Mouse (Mus musculus): ENCODE results near the gene Car12. TPM values are rescaled to one million over a fixed set of nuclear protein-coding genes. Genes with fewer than 3 reads are reported as not detected.

Car12 gene
- polyA plus RNA-seq, 1 experiment from 2014 or later, result 1.6 TPM

GRCm38 (mm10) chr9:66720686-66721450 lies 7.4 kb downstream of the Car12 start:
- Histone ChIP-seq H3K9ac (no peak overlapping the region), H3K36me3 (replicated peaks) (no peaks in the 10 kb centered on the region), H3K27me3 (0 out of 2 replicates have a peak, but pooled peaks cover 4% of the 10 kb centered on the region), H3K4me3 (replicated peaks) (no peak overlapping the region), H3K4me1 (peaks cover 11% of the 10 kb centered on the region), H3K4me2 (no peak overlapping the region), H3K27ac (no peak overlapping the region), H3K9me3 (no peaks in the 10 kb centered on the region)
- no peak for ATAC-seq (ENCODE audit: low FRiP score)
- WGBS, result 92% methylated on average over 8 of the region's 8 CpGs

DNA sequence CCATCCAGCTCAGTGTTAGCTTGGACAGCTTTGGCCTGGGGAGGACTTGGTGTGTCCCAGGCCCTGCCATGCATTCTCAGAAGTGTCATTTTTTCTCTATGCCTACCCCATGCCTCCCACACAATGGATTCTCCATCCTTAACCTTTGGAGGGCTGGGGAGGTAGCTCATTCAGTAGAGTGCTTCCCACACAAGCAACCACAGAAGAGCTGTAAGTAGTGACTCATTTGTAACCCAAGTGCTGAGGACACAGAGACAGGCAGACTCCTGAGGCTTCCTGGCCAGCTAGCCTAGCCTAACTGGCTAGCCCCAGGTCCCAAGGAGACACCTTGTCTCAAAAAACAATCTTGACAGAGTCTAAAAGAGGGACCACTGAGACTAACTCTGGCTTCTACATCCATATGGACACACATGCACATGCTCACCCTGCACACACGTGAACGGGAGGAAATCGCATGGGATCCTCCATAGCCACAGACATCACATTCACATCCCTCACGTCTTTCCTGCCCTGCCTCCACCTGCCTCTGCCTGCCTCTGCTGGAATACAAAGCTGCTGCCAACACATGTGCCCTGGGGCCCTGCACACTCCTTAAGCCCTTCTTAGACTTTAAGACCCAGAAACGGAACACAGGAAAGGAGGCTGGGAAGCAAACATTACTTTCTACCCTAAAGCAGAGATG lies 8.8 kb downstream of the Car12 start:
- WGBS, result 77% methylated on average over 5 of the region's 5 CpGs
- Histone ChIP-seq H3K4me3 (replicated peaks) (no peak overlapping the region), H3K4me1 (peaks cover 11% of the 10 kb centered on the region), H3K4me2 (no peak overlapping the region), H3K27me3 (no peaks in the 10 kb centered on the region), H3K36me3 (replicated peaks) (no peaks in the 10 kb centered on the region), H3K9ac (no peak overlapping the region), H3K9me3 (no peaks in the 10 kb centered on the region), H3K27ac (peak overlapping the region; percentile 27; the same call in 1 of the 2 replicates)
- ATAC-seq (ENCODE audit: low FRiP score), result no peak

GRCm38 (mm10) chr9:66722869-66723272 lies 9.4 kb downstream of the Car12 start:
- Histone ChIP-seq H3K4me1 (peaks cover 11% of the 10 kb centered on the region), H3K36me3 (replicated peaks) (no peaks in the 10 kb centered on the region), H3K27ac (peak overlapping the region; percentile 27; the same call in 1 of the 2 replicates), H3K27me3 (no peaks in the 10 kb centered on the region), H3K4me2 (no peak overlapping the region), H3K9me3 (no peaks in the 10 kb centered on the region), H3K9ac (no peak overlapping the region), H3K4me3 (replicated peaks) (no peak overlapping the region)
- WGBS, result 53% methylated on average over 5 of the region's 5 CpGs
- ATAC-seq (ENCODE audit: low FRiP score), result no peak

GRCm38 (mm10) chr9:66725591-66725990 lies 12.1 kb downstream of the Car12 start:
- Histone ChIP-seq H3K27me3 (no peaks in the 10 kb centered on the region), H3K36me3 (replicated peaks) (no peaks in the 10 kb centered on the region), H3K27ac (no peak overlapping the region), H3K4me3 (replicated peaks) (no peak overlapping the region), H3K4me1 (peaks cover 11% of the 10 kb centered on the region), H3K9ac (no peak overlapping the region), H3K9me3 (no peaks in the 10 kb centered on the region), H3K4me2 (no peak overlapping the region)
- no peak for ATAC-seq (ENCODE audit: low FRiP score)
- WGBS, result 89% methylated on average over 3 of the region's 3 CpGs

DNA sequence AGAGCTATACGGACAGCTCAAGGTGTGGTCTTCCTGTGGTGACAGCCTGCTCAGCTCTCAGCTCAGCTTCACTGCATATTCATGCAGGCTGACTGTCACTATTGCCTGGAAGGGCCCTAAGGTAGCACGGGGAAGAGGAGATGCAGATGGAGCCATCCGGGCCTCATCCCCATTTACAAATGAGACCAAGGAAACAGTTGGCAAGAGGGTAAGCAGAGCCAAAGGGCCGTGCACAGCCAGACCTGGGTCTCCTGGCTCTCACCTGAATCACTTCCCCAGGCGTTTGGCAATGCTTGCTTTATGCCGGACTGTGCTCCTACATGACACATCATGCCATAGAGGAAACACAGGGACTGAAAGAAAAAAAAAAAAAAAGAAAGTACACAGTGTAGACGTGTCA lies 13.8 kb downstream of the Car12 start:
- no peak overlapping the region for H3K27ac ChIP-seq
- no peak for ATAC-seq (ENCODE audit: low FRiP score)
- no peak overlapping the region for H3K4me3 ChIP-seq (replicated peaks)

DNA sequence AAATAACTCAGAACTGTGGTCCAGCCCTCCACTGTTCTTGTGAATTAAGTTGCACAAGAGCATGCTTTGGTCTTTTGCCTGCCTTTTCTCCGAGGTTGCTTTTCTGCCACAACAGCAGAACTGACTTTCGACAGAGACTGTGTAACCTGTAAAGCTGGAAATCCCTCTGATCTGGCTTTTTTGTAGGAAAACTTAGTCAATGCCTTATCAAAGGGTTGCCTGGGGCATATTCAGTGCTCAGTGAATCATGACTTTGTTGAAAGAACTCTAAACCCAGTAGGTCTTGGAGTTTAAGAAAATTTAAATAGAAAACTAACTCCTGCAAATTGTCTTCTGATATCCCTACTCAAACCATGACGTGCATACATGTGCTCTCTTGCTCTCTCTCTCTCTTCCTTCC lies 17.1 kb downstream of the Car12 start:
- WGBS, result 68% methylated on average over 3 of the region's 3 CpGs

More for the DNA sequence above, 13.8 kb downstream of the Car12 start:
- H3K4me1 ChIP-seq, result peaks cover 9% of the 10 kb centered on the region
- H3K9me3 ChIP-seq, result no peaks in the 10 kb centered on the region
- no peaks in the 10 kb centered on the region for H3K27me3 ChIP-seq
- 78% methylated on average over 7 of the region's 7 CpGs for WGBS
- H3K4me2 ChIP-seq, result no peak overlapping the region
- H3K36me3 ChIP-seq (replicated peaks), result no peaks in the 10 kb centered on the region
- no peak overlapping the region for H3K9ac ChIP-seq

GRCm38 (mm10) chr9:66731284-66731683 lies 17.8 kb downstream of the Car12 start:
- Histone ChIP-seq H3K27me3 (no peaks in the 10 kb centered on the region), H3K27ac (no peak overlapping the region), H3K36me3 (replicated peaks) (no peaks in the 10 kb centered on the region), H3K4me3 (replicated peaks) (no peak overlapping the region), H3K9ac (no peak overlapping the region), H3K4me1 (0 out of 2 replicates have a peak, but pooled peaks cover 3% of the 10 kb centered on the region), H3K9me3 (no peaks in the 10 kb centered on the region), H3K4me2 (no peak overlapping the region)
- 83% methylated on average over 7 of the region's 7 CpGs for WGBS
- no peak for ATAC-seq (ENCODE audit: low FRiP score)

More for the DNA sequence above, 17.1 kb downstream of the Car12 start:
- Histone ChIP-seq H3K4me1 (0 out of 2 replicates have a peak, but pooled peaks cover 3% of the 10 kb centered on the region), H3K9ac (no peak overlapping the region), H3K4me3 (replicated peaks) (no peak overlapping the region), H3K27me3 (no peaks in the 10 kb centered on the region), H3K4me2 (no peak overlapping the region), H3K9me3 (no peaks in the 10 kb centered on the region), H3K27ac (no peak overlapping the region), H3K36me3 (replicated peaks) (no peaks in the 10 kb centered on the region)
- no peak for ATAC-seq (ENCODE audit: low FRiP score)

GRCm38 (mm10) chr9:66732791-66733691 lies 19.6 kb downstream of the Car12 start:
- Histone ChIP-seq H3K9ac (no peak overlapping the region), H3K27me3 (no peaks in the 10 kb centered on the region), H3K4me2 (no peak overlapping the region), H3K36me3 (replicated peaks) (no peaks in the 10 kb centered on the region), H3K9me3 (no peaks in the 10 kb centered on the region), H3K4me3 (replicated peaks) (no peak overlapping the region), H3K27ac (no peak overlapping the region), H3K4me1 (0 out of 2 replicates have a peak, but pooled peaks cover 3% of the 10 kb centered on the region)
- ATAC-seq (ENCODE audit: low FRiP score), result no peak
- 57% methylated on average over 15 of the region's 15 CpGs for WGBS

GRCm38 (mm10) chr9:66734568-66734967 lies 21.1 kb downstream of the Car12 start:
- Histone ChIP-seq H3K9ac (no peak overlapping the region), H3K36me3 (replicated peaks) (no peaks in the 10 kb centered on the region), H3K4me2 (no peak overlapping the region), H3K4me3 (replicated peaks) (no peak overlapping the region), H3K27ac (no peak overlapping the region), H3K4me1 (0 out of 2 replicates have a peak, but pooled peaks cover 3% of the 10 kb centered on the region), H3K27me3 (no peaks in the 10 kb centered on the region), H3K9me3 (no peaks in the 10 kb centered on the region)
- 89% methylated on average over 6 of the region's 6 CpGs for WGBS
- ATAC-seq (ENCODE audit: low FRiP score), result no peak

DNA sequence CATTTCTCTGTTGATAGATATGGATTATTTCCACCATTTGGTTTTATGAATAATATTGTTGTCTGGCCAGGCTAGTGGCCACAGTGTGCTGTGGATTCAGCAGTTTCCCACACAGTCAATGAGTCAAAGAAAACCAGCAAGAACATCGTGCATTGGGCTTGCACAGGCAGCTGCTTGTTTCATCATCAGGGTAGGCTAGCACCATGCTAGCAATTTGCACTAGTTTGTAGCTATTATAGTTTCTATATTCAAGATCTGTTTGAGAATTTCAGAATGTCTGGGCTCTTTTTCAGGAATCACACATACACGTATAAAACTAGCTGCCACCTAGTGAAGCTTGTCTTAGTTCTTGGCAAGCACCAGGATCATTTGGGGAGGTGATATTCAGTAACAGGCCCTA lies 21.6 kb downstream of the Car12 start:
- no peak for ATAC-seq (ENCODE audit: low FRiP score)
- H3K27me3 ChIP-seq, result no peaks in the 10 kb centered on the region
- H3K4me1 ChIP-seq, result 0 out of 2 replicates have a peak, but pooled peaks cover 3% of the 10 kb centered on the region
- no peak overlapping the region for H3K4me2 ChIP-seq
- H3K9me3 ChIP-seq, result no peaks in the 10 kb centered on the region
- no peak overlapping the region for H3K4me3 ChIP-seq (replicated peaks)
- H3K9ac ChIP-seq, result no peak overlapping the region
- H3K27ac ChIP-seq, result no peak overlapping the region
- H3K36me3 ChIP-seq (replicated peaks), result no peaks in the 10 kb centered on the region
- 89% methylated on average over 2 of the region's 2 CpGs for WGBS

DNA sequence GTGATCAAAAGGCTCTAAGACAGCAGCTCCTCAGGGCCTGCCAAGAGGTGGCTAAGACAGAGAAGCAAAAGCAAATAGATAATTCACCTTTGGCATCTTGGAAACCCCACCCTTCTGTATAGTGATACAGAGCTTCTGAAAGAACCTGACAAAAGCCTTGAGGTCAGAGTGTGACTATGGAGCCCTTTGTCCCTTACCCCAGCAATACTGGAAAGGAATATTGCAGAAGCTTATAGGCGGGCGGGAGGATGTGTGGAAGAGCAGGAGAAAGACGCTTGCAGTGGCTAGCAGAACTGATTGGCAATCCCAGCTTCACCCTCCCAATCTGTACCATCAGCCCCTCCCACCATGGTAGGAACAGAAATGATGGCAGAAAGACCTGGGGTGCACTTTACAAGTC lies 22.5 kb downstream of the Car12 start:
- H3K27me3 ChIP-seq, result no peaks in the 10 kb centered on the region
- H3K9me3 ChIP-seq, result no peaks in the 10 kb centered on the region
- H3K9ac ChIP-seq, result no peak overlapping the region
- 0 out of 2 replicates have a peak, but pooled peaks cover 3% of the 10 kb centered on the region for H3K4me1 ChIP-seq
- no peak overlapping the region for H3K4me2 ChIP-seq
- no peak overlapping the region for H3K4me3 ChIP-seq (replicated peaks)
- ATAC-seq (ENCODE audit: low FRiP score), result no peak
- H3K36me3 ChIP-seq (replicated peaks), result no peaks in the 10 kb centered on the region
- 85% methylated on average over 3 of the region's 3 CpGs for WGBS
- no peak overlapping the region for H3K27ac ChIP-seq

DNA sequence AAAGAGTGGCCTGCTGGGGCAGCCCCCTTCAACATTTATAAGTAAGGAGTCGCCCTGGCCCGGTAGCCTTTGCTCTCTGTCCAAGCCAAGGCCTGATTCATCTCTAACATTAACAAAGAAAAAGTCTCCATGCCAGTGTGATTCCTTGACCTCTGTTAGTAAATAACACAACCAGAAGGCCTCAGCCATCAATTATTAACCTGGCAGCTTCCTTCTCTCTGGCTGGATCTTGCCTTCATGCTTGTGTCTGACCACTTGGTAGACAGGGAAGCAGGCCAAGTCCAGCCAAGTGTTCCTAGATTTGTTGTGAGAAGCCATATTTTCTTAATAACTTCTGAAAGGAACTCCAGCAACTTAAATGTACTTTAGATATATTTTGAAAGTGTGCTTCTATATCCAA lies 23.1 kb downstream of the Car12 start:
- Histone ChIP-seq H3K4me1 (0 out of 2 replicates have a peak, but pooled peaks cover 3% of the 10 kb centered on the region), H3K9ac (no peak overlapping the region), H3K4me2 (no peak overlapping the region), H3K36me3 (replicated peaks) (no peaks in the 10 kb centered on the region), H3K27ac (no peak overlapping the region), H3K27me3 (no peaks in the 10 kb centered on the region), H3K4me3 (replicated peaks) (no peak overlapping the region), H3K9me3 (no peaks in the 10 kb centered on the region)
- WGBS, result 92% methylated on average over 2 of the region's 2 CpGs
- no peak for ATAC-seq (ENCODE audit: low FRiP score)
